Mouse (Mus musculus) cerebellum, adult 18-20 months (tissue): Measurements from ENCODE around the gene Nr2f6.
"Not testable (repeated sequence)": the region's sequence is repeated elsewhere in the genome, so short reads cannot be mapped to it uniquely, and the experiment has no call there.

ENCODE experiments used
- DNase-seq, 2 experiments: peaks; one replicate each; pipeline ENCODE4 v3.0.0; 2021

Nr2f6 gene

DNA sequence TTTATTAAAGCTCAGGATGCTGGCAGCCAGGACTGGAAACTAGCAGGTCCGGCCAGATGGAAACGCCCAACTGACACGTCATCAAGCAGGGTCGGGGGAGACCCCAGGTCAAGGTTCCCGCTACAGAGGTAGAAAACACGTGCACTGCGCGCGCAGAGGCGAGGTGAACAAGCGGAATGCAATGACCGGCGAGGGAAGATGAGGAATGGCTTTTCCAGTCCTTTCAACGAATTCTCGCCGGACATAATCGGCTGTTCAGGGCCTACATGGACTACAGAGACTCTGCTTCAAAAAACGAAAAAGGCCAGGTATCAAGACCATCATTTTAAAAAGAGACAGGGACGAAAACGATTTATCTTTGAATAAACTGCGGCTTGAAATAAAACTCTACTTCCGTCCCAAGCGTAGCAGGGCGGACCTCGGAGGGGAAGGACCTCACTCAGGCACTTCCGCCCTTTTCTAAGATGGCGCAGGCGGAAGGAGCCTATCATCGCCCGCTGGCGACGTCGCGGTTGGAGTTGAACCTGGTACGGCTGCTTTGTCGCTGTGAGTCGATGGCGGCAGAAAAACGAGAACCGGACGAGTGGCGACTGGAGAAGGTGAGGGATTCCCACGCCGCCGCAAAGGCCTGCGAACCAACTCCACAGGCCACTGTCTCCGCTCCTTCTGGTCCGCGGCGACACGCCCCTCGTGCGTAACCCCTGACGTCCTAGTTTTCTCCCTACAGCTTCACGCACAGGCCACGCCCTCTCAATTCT, 14.8 kb downstream of the Nr2f6 start, which contains the start of gene Use1:
Gene Use1 (plus strand): TSS at position 78 of the 758 bp plus-strand sequence.
- DNase-seq, result peak; percentile 91 to 95

DNA sequence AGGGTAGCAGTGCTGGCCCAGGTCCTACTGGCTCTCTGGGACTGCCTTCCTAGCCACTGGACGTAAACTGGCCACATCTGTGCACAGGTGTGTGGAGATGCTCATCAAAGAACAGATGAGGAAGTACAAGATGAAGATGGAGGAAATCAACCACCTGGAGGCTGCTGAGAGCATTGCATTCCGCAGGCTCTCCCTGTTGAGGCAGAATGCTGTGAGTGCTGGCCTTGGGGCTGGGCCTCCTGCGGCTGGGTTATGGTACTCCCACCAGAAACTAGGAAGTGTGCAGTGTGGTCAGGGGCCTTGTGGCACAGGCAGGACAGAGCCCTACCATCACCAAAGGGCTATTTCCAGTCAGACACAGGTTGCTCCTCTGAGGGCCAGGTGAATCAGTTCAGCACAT, 23.7 kb downstream of the Nr2f6 start:
- DNase-seq, result no peak

DNA sequence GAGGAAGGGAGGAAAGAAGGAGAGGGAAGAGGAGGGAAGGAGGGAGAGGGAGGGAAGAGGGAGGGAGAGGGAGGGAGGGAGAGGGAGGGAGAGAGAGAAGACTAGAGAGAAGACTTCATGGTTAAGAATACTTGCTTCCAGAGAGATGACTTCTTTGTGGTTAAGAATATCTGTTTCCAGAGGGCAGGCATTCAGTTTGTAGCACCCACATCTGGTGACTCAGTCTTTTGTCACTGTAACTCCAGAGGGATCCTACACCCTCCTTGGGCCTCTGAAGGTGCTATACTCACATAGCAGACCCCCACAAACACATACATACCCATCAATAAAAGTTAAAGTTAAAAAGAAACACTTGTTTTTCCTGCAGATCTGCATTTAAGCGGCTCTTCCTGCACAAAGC, 30.2 kb downstream of the Nr2f6 start:
- no peak for DNase-seq

- no peak for DNase-seq
These were observed 30.6 kb downstream of the Nr2f6 start for GRCm38 (mm10) chr8:71351117-71351516.

DNA sequence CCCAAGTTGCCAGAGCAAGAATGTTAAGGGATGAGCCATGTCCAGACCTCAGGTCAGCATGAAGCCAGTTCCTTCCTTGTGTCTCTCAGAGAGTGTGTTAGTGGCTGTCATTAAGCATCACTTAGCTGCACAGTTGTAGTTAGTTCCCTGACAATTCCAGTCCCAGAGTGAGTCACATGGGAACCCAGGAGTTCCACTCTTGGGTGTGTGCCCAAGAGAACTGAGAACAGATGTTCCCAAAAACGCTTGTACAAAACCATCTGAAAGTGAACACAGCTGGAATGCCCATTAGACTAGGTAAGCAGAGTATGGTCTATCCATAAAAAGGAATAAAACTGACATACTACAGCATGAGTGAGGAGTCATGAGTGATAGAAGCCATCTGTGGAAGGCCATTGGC, 35.2 kb downstream of the Nr2f6 start:
- DNase-seq, result no peak

DNA sequence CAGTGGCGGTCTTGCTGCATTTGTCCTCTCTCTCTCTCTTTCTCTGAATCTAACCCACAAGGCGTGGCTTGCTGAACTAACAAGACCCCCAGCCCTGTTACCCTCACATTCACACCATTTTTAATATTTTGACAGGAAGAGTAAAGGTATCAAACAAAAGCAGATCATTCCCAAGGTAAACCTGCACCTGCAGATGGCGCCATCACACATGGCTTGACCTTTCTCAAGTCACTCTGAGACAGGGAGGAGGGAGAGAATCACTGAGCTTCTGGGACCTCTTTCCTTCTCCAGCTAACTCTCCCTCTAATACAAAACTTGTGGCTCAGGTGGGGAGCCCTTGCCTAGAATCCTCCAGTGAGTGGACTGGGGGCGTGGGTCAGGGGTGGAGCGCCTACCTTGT, 41.1 kb downstream of the Nr2f6 start:
- peak; percentile 35 to 36 for DNase-seq

DNA sequence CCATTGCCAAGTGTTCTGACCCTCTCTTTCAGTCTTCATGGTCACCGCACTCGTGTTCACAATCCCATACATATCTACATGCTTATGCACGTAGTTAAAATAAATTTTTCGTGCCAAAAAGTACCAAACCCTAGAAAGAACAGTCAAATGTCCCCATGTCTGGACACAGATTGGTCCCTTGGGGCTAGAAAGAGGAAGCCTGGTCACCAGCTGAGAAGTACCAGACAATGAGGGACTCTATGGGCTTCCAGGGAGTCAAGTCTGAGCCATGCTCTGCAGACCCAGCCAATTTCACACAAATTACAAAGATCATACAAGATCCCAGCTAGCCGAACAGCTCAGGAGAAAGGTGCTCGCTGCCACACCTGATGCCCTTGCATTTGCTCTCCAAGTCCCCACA, 43.9 kb downstream of the Nr2f6 start:
- DNase-seq, result not testable (repeated sequence)

GRCm38 (mm10) chr8:71324848-71325247, 56.9 kb downstream of the Nr2f6 start:
- no peak for DNase-seq
